Comparison of ENCODE assay signal across 14 mouse cellular contexts in the genomic region with DNA sequence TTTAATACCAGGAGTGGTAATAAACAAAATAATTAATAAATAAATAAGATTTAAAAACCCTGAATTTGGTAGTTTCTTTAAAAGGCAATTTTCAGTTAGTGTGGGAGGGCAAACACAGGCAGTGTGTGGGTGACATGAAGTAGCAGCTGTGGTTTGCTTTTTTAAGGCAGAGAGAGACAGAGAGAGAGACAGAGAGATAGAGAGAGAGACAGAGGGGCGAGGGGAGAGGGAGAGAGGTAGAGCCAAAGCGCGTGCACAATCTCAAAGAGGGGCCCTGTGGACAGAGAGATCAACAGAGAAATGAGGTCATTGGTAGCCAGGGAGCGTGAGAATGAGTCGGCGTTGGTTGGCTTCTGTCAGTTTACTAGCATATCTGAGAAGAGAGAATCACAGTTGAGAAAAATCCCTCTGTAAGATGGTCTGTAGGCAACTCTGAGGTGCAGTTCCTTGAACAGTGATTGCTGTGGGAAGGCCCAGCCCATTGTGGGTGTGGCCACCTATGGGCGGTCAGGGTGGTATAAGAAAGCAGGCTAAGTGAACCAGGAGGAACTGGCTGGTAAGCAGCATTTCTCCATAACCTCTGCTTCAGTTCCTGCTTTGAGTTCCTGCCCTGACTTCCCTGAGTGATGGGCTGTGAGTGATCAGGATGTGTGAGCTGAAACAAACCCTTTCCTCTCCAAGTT. TPM values are rescaled to one million over a fixed set of nuclear protein-coding genes. Genes with fewer than 3 reads are reported as not detected.
DNase-seq lines count a peak whose midpoint lies in the region; ATAC-seq lines count a peak whose summit lies in the region.
"Had no signal": no experiment of that assay in that cellular context is flagged by ENCODE, and none has a peak within 500 bp of the region (broad histone marks: within the 10 kb centered on the region; RNA-seq: fewer than 3 reads in every experiment).

No protein-coding gene starts in this region.

- no peaks in the 10 kb centered on the region for H3K4me1 ChIP-seq in kidney, embryonic 14.5 days (ENCODE audit: control insufficient read depth, insufficient read depth, low read length)
- no peaks in the 10 kb centered on the region for H3K4me1 ChIP-seq in stomach, embryonic 15.5 days
- no peaks in the 10 kb centered on the region for H3K4me1 ChIP-seq in heart, embryonic 10.5 days
- H3K4me1 ChIP-seq: heart, embryonic 15.5 days had no signal

- 78% methylated on average over 7 of the region's 7 CpGs for WGBS in kidney, embryonic 14.5 days
- WGBS in stomach, embryonic 15.5 days = 62% methylated on average over 7 of the region's 7 CpGs
- 55% methylated on average over 7 of the region's 7 CpGs for WGBS in heart, embryonic 10.5 days

- H3K27me3 ChIP-seq in kidney, embryonic 14.5 days (ENCODE audit: control insufficient read depth, insufficient read depth, low read length) = no peaks in the 10 kb centered on the region
- H3K27me3 ChIP-seq in stomach, embryonic 15.5 days (replicated peaks) = no peaks in the 10 kb centered on the region
- no peaks in the 10 kb centered on the region for H3K27me3 ChIP-seq in heart, embryonic 10.5 days (ENCODE audit: insufficient read depth, poor library complexity, severe bottlenecking)
- H3K27me3 ChIP-seq: heart, embryonic 15.5 days; hindbrain, embryonic 15.5 days had no signal

- no peak overlapping the region for H3K9ac ChIP-seq in kidney, embryonic 14.5 days (ENCODE audit: low read depth, low read length)
- no peak overlapping the region for H3K9ac ChIP-seq in stomach, embryonic 15.5 days
- H3K9ac ChIP-seq: heart, embryonic 15.5 days; hindbrain, embryonic 15.5 days had no signal

- H3K4me3 ChIP-seq in kidney, embryonic 14.5 days (ENCODE audit: low read length) = no peak overlapping the region
- H3K4me3 ChIP-seq in stomach, embryonic 15.5 days (replicated peaks) = no peak overlapping the region
- H3K4me3 ChIP-seq in heart, embryonic 10.5 days = no peak overlapping the region
- H3K4me3 ChIP-seq: heart, embryonic 15.5 days; hindbrain, embryonic 15.5 days had no signal

- H3K27ac ChIP-seq in kidney, embryonic 14.5 days (ENCODE audit: low read depth, low read length) = no peak overlapping the region
- H3K27ac ChIP-seq in stomach, embryonic 15.5 days = no peak overlapping the region
- no peak overlapping the region for H3K27ac ChIP-seq in heart, embryonic 10.5 days
- H3K27ac ChIP-seq: heart, embryonic 15.5 days; hindbrain, embryonic 15.5 days had no signal

- no peaks in the 10 kb centered on the region for H3K9me3 ChIP-seq in kidney, embryonic 14.5 days (ENCODE audit: control insufficient read depth, low read length)
- no peaks in the 10 kb centered on the region for H3K9me3 ChIP-seq in stomach, embryonic 15.5 days
- H3K9me3 ChIP-seq in heart, embryonic 10.5 days = no peaks in the 10 kb centered on the region
- H3K9me3 ChIP-seq: heart, embryonic 15.5 days; hindbrain, embryonic 15.5 days had no signal

- H3K4me2 ChIP-seq in kidney, embryonic 14.5 days (replicated peaks; ENCODE audit: low read depth, low read length) = no peak overlapping the region
- no peak overlapping the region for H3K4me2 ChIP-seq in stomach, embryonic 15.5 days
- H3K4me2 ChIP-seq: heart, embryonic 15.5 days; hindbrain, embryonic 15.5 days had no signal

- peak; percentile 62; the same call in 1 of the 2 replicates for ATAC-seq in kidney, embryonic 14.5 days (ENCODE audit: low FRiP score, low TSS enrichment)
- peak; percentile 64 for ATAC-seq in stomach, embryonic 15.5 days (ENCODE audit: insufficient read depth, low FRiP score, low read depth)

- no peaks in the 10 kb centered on the region for H3K36me3 ChIP-seq in kidney, embryonic 14.5 days (ENCODE audit: control insufficient read depth, insufficient read depth, low read length)
- H3K36me3 ChIP-seq in stomach, embryonic 15.5 days = no peaks in the 10 kb centered on the region
- H3K36me3 ChIP-seq in heart, embryonic 10.5 days = no peaks in the 10 kb centered on the region
- H3K36me3 ChIP-seq: heart, embryonic 15.5 days; hindbrain, embryonic 15.5 days had no signal

- DNase-seq in kidney, adult 11 months = no peak
- DNase-seq in right cerebral cortex, adult 2 months (ENCODE audit: low spot score in 2 of 2) = peak; percentile 26 to 27
- DNase-seq in right cerebral cortex, postnatal 4 days = no peak
- peak; percentile 13 for DNase-seq in induced T-regulatory cell, adult 2 months (ENCODE audit: low read depth)
- DNase-seq in heart, embryonic 10.5 days (ENCODE audit: low spot score) = no peak
- no peak for DNase-seq in heart, adult 9 months (ENCODE audit: low spot score in 2 of 2)
- DNase-seq: cerebellum, adult 18-20 months; left cerebral cortex, postnatal 4 days had no signal

RNA-seq across cellular contexts. Expression of gene Gys2, which starts 17.5 kb away (rescaled TPM):
- polyA plus RNA-seq in kidney, embryonic 14.5 days (2014; fragmentation: Nextera tagmentation; extraction: Ambion mirVana) = not detected in 2 replicates
- polyA plus RNA-seq in stomach, embryonic 15.5 days (2015; fragmentation: Nextera tagmentation; extraction: Ambion mirVana) = 1.6 and 4.4 TPM in 2 replicates
- polyA plus RNA-seq in heart, embryonic 10.5 days (2016; fragmentation: Nextera tagmentation; extraction: Ambion mirVana) = 0.05 and 1.4 TPM in 2 replicates
- polyA plus RNA-seq: C2C12; heart, embryonic 15.5 days; hindbrain, embryonic 15.5 days; lung, embryonic 16.5 days had no signal

RNA-seq across cellular contexts. Expression of gene Spx, which starts 42.2 kb away (rescaled TPM):
- 0.43 and 0.95 TPM in 2 replicates for polyA plus RNA-seq in kidney, embryonic 14.5 days (2014; fragmentation: Nextera tagmentation; extraction: Ambion mirVana)
- 0.36 and 0.45 TPM in 2 replicates for polyA plus RNA-seq in stomach, embryonic 15.5 days (2015; fragmentation: Nextera tagmentation; extraction: Ambion mirVana)
- 0.52 and 0.83 TPM in 2 replicates for polyA plus RNA-seq in heart, embryonic 10.5 days (2016; fragmentation: Nextera tagmentation; extraction: Ambion mirVana)

RNA-seq across cellular contexts. Expression of gene Ldhb, which starts 52.3 kb away (rescaled TPM):
- polyA plus RNA-seq in kidney, embryonic 14.5 days (2014; fragmentation: Nextera tagmentation; extraction: Ambion mirVana) = 578 and 592 TPM in 2 replicates
- polyA plus RNA-seq in stomach, embryonic 15.5 days (2015; fragmentation: Nextera tagmentation; extraction: Ambion mirVana) = 138 and 149 TPM in 2 replicates
- 470 and 619 TPM in 2 replicates for polyA plus RNA-seq in heart, embryonic 10.5 days (2016; fragmentation: Nextera tagmentation; extraction: Ambion mirVana)

Comparison
In these comparisons a context has a peak if more than half of its experiments do, and no peak if none do; other contexts are left out.
1. DNase-seq: peak in right cerebral cortex, adult 2 months (2 of 2) and induced T-regulatory cell, adult 2 months (single experiment); none in kidney, adult 11 months (single experiment), right cerebral cortex, postnatal 4 days (single experiment), heart, embryonic 10.5 days (single experiment) and heart, adult 9 months (0 of 2).